Mouse (Mus musculus) G1E (cell line): ENCODE measurements around the gene Agfg2. TPM values are rescaled to one million over a fixed set of nuclear protein-coding genes. Genes with fewer than 3 reads are reported as not detected.
"Not testable (repeated sequence)": the region's sequence is repeated elsewhere in the genome, so short reads cannot be mapped to it uniquely, and the experiment has no call there.

Source experiments
- ATAC-seq: 2 replicates; pipeline ENCODE4 v1.8.0; 2016; ENCODE audit warnings: mild to moderate bottlenecking; ENCODE audit not compliant: insufficient number of reproducible peaks, poor library complexity, low FRiP score, severe bottlenecking; ENCODE audit errors: extremely low read depth
- DNase-seq: peaks from one replicate; pipeline ENCODE4 v3.0.0; 2012; ENCODE audit warnings: low spot score
- H3K27me3 ChIP-seq: 2 replicates; pipeline ENCODE4 v1.6.1; 2012; ENCODE audit warnings: mild to moderate bottlenecking, low read length, inconsistent platforms; ENCODE audit not compliant: insufficient read depth
- H3K36me3 ChIP-seq: replicated peaks from 2 replicates; pipeline ENCODE3; 2012; ENCODE audit warnings: mild to moderate bottlenecking, inconsistent platforms
- H3K4me1 ChIP-seq: 2 replicates; pipeline ENCODE4 v1.6.1; 2012; ENCODE audit warnings: low read depth, low read length, inconsistent platforms, mixed read lengths; ENCODE audit not compliant: insufficient read depth
- H3K4me3 ChIP-seq: 2 replicates; pipeline ENCODE4 v1.5.1; 2012; ENCODE audit warnings: low read depth, mild to moderate bottlenecking, inconsistent platforms, low read length, moderate library complexity, mixed read lengths
- H3K9me3 ChIP-seq: replicated peaks from 2 replicates; pipeline ENCODE4 v1.6.1; 2012; ENCODE audit warnings: inconsistent platforms
- CTCF ChIP-seq: IDR thresholded peaks from 2 replicates; pipeline ENCODE4 v1.5.1; 2012; ENCODE audit warnings: low read depth, low read length, inconsistent platforms, mixed read lengths
- GATA1 ChIP-seq: IDR thresholded peaks from 2 replicates; pipeline ENCODE4 v1.6.1; 2012; ENCODE audit warnings: borderline replicate concordance, low read length, inconsistent platforms, mixed read lengths
- GATA2 ChIP-seq: IDR thresholded peaks from 2 replicates; pipeline ENCODE4 v1.6.1; 2012; ENCODE audit warnings: low read depth, low read length, inconsistent platforms, borderline replicate concordance
- POLR2AphosphoS5 ChIP-seq: IDR thresholded peaks from 2 replicates; pipeline ENCODE4 v1.6.1; 2012; ENCODE audit warnings: low read depth, low read length, inconsistent platforms; ENCODE audit not compliant: insufficient replicate concordance
- TAL1 ChIP-seq: conservative IDR thresholded peaks from 2 replicates; pipeline ENCODE4 v1.6.1; 2012; ENCODE audit warnings: low read depth, low read length, inconsistent platforms, mixed read lengths
- polyA plus RNA-seq: library from polyadenylated mRNA; stranded (reverse); fragments of >175 nt; gene quantifications from 2 replicates; pipeline ENCODE4 v1.2.3, GENCODE M21; 2012
- total RNA-seq, 2 experiments: library from RNA; stranded (forward) in 1 of 2; stranded (reverse) in 1 of 2; fragments of 200-1000 nt in 1 of 2; fragments of >200 nt in 1 of 2; fragmentation: Nextera tagmentation in 1 of 2; gene quantifications; 2 replicates each; pipeline ENCODE4 v1.2.3; 2014 to 2017

Agfg2 gene
- total and polyA plus RNA-seq, 3 experiments: 26.1 to 102 (median 47.1) TPM

DNA sequence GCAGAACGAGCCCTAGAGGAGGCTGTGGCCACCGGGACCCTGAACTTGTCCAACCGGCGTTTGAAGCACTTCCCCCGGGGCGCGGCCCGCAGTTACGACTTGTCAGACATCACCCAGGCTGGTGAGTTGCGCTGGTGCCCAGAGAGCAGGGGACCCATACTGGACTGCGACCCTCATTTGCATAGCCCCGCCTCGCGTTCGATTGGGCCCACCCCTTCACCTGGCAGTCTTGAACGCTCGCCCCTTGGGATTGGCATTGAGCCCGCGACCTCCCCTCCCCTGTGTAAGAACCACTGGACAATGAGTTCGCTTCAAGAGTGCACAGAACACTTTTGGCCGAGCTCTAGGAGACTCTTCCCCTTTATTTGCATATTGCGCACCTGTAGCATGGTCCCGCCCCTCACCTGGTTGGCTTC, 55.2 kb downstream of the Agfg2 start:
- H3K36me3 ChIP-seq: peaks cover 43% of the 10 kb centered on the region
- peak overlapping the region; percentile 88 for H3K4me3 ChIP-seq
- peak; percentile 59 for DNase-seq
- no peaks in the 10 kb centered on the region for H3K9me3 ChIP-seq
- peaks cover 60% of the 10 kb centered on the region for H3K4me1 ChIP-seq
- H3K27me3 ChIP-seq: peaks cover 7% of the 10 kb centered on the region; the same call in 1 of the 2 replicates
- ATAC-seq: no peak
- TF ChIP-seq CTCF (no peak), TAL1 (no peak), POLR2AphosphoS5 (no peak), GATA2 (no peak), GATA1 (no peak)

DNA sequence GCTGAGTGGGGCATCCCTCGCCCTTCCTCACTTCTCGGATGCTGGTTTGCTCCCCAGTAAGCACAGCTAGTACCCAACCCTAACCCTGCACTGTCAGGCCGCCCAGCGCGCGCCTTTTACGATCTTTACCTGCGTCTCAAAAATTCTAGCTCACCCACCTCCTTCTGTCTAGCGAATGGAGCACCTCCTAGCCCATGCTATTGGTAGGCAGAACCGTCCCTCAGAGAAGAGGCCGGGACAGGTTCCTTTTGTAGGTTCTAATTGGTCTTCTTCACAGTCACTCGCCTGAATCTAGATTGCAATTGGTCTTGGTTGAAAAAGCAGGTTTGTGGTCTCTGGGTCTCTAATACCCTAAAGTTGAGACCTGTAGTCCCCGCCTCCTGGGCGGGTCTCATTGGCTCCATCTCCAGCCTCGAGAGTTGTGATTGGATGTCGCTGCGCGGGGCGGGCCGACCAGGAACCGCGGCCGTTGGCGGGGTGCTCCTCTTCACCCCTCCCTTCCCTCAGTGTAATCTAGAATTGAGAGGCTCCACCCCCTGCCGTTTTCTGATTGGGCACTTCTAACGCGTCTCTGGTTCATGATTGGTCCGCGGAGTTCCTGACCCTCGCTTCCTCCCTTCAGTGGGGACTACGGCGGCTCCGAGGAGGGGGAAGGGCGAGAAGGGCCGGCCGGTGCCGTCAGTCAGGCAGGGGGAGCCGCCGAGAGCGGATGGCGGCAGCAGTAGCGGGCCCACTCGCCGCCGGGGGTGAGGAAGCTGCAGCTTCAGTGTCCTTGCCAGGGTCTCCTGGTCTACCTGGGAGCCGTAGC, 55.8 kb downstream of the Agfg2 start, which contains the start of the genes Fbxo24, Lrch4 and Gm20605:
Gene Fbxo24 (minus strand): TSS at position 505 of the 808 bp plus-strand sequence.
Gene Lrch4 (plus strand): TSS at position 624 of the 808 bp plus-strand sequence.
Gene Gm20605 (plus strand): TSS at position 678 of the 808 bp plus-strand sequence.
- peak within 1 kb of the TSS; percentile 88 for H3K4me3 ChIP-seq
- DNase-seq: peak; percentile 100
- TF ChIP-seq CTCF (no peak), GATA1 (no peak), POLR2AphosphoS5 (no peak), GATA2 (no peak), TAL1 (no peak)
- H3K9me3 ChIP-seq: no peaks in the 10 kb centered on the region
- H3K4me1 ChIP-seq: peaks cover 64% of the 10 kb centered on the region
- H3K27me3 ChIP-seq: peaks cover 10% of the 10 kb centered on the region; the same call in 1 of the 2 replicates
- ATAC-seq: peak; percentile 80
- peaks cover 37% of the 10 kb centered on the region for H3K36me3 ChIP-seq

DNA sequence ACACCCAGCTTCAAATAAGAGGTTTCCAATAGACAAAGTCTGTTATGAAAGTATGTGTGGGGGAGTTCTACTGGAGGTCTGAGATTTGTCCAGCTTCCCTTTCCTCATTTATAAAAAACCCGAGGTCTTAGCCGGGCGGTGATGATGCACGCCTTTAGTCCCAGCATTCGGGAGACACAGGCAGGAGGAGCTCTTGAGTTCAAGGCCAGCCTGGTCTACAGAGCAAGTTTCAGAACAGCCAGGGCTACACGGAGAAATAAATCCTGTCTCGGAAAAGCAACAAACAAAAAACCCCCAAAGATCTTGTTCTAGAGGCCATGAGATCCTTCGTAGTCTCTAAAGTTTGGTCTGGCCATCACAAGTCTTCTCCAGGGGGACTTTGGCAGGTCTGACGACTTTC, 56.5 kb downstream of the Agfg2 start:
- Histone ChIP-seq H3K27me3 (peaks cover 12% of the 10 kb centered on the region), H3K4me3 (peak overlapping the region; percentile 88), H3K36me3 (peaks cover 30% of the 10 kb centered on the region), H3K9me3 (no peaks in the 10 kb centered on the region), H3K4me1 (peaks cover 62% of the 10 kb centered on the region)
- DNase-seq (no peak), ATAC-seq (no peak)
- TF ChIP-seq POLR2AphosphoS5 (no peak), GATA2 (no peak), GATA1 (no peak), TAL1 (no peak), CTCF (no peak)

DNA sequence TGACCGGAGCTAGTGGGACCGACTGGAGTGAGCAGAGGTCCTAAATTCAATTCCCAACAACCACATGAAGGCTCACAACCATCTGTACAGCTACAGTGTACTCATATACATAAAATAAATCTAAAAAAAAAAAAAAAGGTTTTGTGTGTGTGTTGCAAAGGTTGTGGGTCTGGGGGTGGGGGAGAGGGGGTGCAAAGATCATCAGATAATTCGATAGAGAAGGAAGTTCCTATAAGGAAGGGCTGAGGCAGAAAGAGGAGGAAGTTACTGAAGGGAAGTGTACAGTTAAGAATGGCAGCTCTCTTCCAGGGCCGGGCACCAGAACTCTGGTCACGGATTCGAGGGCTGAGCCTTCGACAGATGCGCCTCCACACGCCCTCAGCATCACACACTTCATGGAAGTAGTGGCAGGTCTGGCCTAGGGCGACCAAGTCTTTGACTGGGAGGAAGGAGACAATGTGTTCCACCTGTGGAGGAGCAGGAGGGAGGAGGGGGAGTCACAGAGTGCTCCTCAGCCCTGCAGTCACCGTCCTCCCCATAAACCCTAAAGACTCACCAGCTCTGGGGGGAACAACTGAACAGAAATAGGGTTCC, 60.5 kb downstream of the Agfg2 start:
- TF ChIP-seq POLR2AphosphoS5 (no peak), GATA1 (no peak), CTCF (no peak), TAL1 (no peak), GATA2 (no peak)
- ATAC-seq (no peak), DNase-seq (no peak)
- Histone ChIP-seq H3K4me1 (peaks cover 26% of the 10 kb centered on the region), H3K9me3 (no peaks in the 10 kb centered on the region), H3K4me3 (no peak overlapping the region), H3K27me3 (peaks cover 43% of the 10 kb centered on the region), H3K36me3 (no peaks in the 10 kb centered on the region)

DNA sequence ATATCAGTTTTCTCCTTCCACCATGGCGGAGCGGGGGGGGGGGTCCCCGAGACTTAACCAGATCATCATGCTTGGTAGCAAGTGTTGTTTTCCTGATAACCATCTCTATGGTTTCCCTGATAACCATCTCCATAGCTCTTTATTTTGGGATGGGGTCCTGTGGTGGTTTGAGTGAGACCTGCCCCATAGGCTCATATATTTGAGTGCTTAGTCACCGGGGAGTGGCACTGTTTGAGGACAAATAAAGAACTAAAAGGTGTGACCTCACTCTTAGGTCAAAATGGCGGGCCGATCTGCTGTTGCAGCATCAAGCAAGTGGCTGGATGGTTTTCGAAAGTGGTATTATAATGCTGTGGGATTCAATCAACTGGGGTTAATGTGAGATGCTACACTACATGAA, 69.2 kb downstream of the Agfg2 start:
- Histone ChIP-seq H3K4me1 (peaks cover 42% of the 10 kb centered on the region), H3K4me3 (no peak overlapping the region), H3K36me3 (no peaks in the 10 kb centered on the region), H3K9me3 (no peaks in the 10 kb centered on the region), H3K27me3 (peaks cover 64% of the 10 kb centered on the region)
- no peak for ATAC-seq
- no peak for DNase-seq
- TF ChIP-seq GATA2 (no peak), POLR2AphosphoS5 (no peak)

DNA sequence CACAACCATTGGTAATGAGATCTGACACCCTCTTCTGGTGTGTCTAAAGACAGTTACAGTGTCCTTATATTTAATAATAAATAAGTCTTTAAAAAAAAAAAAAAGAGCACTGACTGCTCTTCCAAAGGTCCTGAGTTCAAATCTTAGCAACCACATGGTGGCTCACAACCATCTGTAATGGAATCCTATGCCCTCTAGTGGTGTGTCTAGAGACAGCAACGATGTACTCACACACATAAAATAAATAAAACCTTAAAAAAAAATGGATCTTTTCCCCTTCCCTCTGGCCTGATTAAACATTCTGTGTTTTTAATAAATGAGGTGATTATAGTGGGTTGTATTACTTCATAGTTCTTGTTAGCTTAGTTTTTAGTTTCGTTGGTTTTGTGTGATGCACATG, 69.6 kb downstream of the Agfg2 start:
- DNase-seq, ATAC-seq, H3K36me3 ChIP-seq, H3K4me3 ChIP-seq, H3K9me3 ChIP-seq: not testable (repeated sequence)
- Histone ChIP-seq H3K4me1 (peaks cover 46% of the 10 kb centered on the region), H3K27me3 (peaks cover 64% of the 10 kb centered on the region)
